Mouse (Mus musculus) cerebellum, adult (tissue): ENCODE results near the gene Tubgcp2.

Source experiments
- ATAC-seq: cut with Nextera tagmentation; 2 replicates; pipeline ENCODE4 v1.9.2; 2017; ENCODE audit warnings: mild to moderate bottlenecking, moderate library complexity, mixed read lengths; ENCODE audit not compliant: insufficient number of reproducible peaks, low FRiP score, low TSS enrichment

Gene Tubgcp2

DNA sequence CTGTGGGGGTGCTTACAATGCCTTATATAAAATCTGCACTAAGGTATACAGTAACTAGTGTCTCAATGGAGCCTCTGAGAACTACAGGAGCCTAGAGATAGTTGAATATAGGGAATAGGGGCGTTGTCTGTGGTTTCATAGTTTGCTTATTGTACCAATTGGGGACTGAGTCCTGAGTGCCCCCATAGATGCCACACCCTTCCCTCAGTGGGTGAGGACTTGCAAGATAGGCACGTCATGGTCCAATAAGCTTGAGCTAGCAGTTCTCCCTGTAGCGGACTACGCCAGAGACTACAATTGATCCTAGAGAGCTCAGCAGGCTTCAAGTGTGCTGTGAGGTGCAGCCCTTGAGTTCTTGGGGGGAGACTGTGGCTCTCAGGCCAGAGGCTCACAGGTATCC, 81.0 kb downstream of the Tubgcp2 start:
- ATAC-seq, result no peak

DNA sequence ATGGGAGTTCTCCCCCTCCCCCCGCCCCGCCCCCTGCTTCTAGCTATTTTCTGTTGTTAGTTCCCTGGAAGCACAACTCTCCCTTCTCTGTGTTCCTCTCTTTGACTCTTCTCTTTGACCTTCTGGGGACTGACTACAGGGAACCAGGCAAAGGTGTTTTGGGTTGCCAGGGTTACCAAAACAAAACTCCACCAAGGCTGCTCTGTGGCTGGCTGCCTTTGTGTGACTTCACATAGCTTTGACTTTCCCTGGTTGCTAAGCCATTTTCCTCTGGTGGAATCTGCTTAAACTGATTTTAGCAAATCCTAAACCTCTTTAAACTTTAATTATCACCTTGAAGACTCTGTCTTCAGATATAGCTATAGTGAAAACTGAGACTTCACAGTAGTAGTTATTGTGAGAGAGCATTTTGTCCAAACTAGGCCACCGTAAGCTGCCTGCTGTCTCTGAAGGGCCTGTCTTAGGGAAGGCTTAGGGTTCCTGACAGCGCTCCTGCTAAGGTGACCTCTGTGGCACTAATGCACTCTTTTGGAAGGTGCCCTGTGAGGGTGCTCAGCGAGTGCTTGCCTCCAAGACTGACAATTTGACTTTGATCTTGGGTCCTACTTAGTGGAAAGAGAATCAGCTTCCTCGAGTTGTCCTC, 84.4 kb downstream of the Tubgcp2 start:
- no peak for ATAC-seq

DNA sequence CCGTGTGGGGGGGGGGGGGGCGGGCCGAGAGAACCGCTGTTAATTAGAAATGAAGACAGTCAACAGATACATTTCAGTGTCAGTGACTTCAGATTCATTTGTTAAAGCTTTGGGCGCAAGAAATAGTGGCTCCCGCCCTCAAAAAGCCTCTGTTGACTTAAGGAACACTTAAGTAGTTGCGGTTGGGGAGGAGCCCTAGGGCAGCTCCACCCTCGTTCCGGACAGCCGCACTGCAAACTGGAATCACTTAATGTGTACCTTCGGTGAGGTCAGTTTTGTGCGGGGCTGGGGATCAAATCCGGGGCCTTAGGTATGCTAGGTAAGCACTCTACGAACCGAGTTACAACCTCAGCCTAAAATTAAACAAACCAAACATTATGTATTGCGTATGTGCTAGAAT, 85.4 kb downstream of the Tubgcp2 start:
- no peak for ATAC-seq

DNA sequence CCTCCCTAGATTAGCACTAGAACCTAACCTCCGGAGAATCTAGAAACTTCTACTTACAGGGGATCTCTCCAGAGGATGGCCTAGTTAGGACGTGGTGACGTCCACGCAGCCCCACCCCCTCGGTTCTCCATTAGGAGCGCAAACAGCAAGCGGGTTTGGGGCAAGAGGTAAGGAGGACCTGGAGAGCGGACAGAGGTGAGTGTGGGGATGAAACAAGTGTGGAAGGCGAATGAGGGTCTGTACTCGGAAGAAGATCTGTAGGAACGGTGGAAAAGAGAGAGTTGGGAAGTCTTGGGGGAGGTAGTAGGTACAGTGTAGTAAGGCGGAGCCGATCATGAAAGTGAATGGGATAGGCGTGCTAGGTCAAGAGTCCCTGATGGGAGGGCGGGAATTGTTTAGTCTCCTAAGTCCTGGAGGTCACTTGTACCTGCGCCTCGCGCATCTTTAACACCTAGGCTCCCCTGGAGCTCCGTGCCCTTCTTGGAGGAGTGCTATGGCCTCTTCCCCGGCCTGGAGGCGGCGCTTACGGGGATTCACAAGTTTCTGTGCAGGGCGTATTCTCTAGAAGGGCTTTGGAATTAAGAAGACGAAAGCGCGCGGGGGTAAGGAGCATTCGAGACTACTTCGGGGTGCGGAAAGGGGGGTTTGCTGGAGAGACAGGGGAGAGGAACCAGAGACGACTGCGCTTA, 86.0 kb downstream of the Tubgcp2 start:
- ATAC-seq, result no peak

DNA sequence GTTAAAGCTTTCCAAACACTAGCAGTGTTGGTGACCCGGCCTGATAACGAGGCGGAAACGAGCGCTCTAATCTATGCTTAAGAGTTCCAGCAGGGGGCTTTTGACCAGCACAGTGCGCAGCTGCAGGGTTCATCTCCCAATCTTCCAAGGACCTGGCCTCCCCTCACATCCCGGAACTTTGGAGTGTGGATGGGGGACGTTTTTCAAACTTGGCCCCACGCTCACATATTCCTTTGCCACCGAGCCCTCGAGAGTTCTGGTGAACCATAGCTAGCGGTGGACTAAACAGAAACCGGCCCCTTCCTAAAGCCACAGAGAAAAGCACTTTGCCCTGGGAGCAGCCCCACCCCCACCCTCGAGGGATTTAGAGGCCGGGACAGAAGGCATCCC, 86.6 kb downstream of the Tubgcp2 start:
- no peak for ATAC-seq

DNA sequence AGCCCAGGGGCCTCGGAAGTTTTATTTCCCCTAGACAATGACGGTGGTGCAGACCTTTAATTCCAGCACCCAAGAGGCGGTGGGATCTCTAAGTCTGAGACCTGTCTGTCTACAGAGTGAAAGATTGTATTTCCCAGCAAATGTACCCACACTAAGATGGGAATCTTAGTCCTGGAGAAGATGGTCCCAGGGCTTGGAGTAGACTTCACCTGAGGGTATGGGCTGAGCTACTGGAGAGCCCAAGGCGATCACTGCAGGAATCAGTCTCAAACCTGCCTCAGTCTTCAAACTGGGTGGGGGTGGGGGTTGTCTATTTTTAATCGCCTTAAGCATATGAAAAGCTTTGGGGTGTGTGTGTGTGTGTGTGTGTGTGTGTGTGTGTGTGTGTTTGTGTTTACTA, 90.4 kb downstream of the Tubgcp2 start:
- ATAC-seq, result no peak
